Mouse (Mus musculus): ENCODE data around the gene Calr. TPM values are rescaled to one million over a fixed set of nuclear protein-coding genes. Genes with fewer than 3 reads are reported as not detected.

Calr gene
- total and polyA plus RNA-seq, 3 experiments: 567 to 1,110 TPM; not detected in 1

- TF ChIP-seq MEF2A (IDR thresholded peaks at IDR 0.05; ENCODE audit: extremely low read depth, insufficient replicate concordance, low read depth, low read length, poor library complexity, severe bottlenecking): no peak
- peak; percentile 75 for TF ChIP-seq MXI1 (IDR thresholded peaks at IDR 0.05; ENCODE audit: low read depth, low read length)
- TF ChIP-seq CHD2 (IDR thresholded peaks at IDR 0.05; ENCODE audit: low read length): no peak
- no peak for TF ChIP-seq MAX (IDR thresholded peaks at IDR 0.05; ENCODE audit: low read length)
- TF ChIP-seq HCFC1 (IDR thresholded peaks at IDR 0.05; ENCODE audit: low read depth, low read length): peak; percentile 84
- no peak for TF ChIP-seq JUND (IDR thresholded peaks at IDR 0.05; ENCODE audit: low read depth, low read length)
- TF ChIP-seq USF2 (IDR thresholded peaks at IDR 0.05; ENCODE audit: borderline replicate concordance in 1 of 2, insufficient read depth in 1 of 2, low read depth in 1 of 2, low read length in 2 of 2): no peak
- TF ChIP-seq ELF1 (IDR thresholded peaks at IDR 0.05; ENCODE audit: low read depth, low read length): peak; percentile 91
- no peak for TF ChIP-seq MYB (IDR thresholded peaks at IDR 0.05; ENCODE audit: low read depth, low read length)
- no peak for TF ChIP-seq ZC3H11A (IDR thresholded peaks at IDR 0.05; ENCODE audit: low read depth, low read length)
- no peak for TF ChIP-seq GATA1 (IDR thresholded peaks at IDR 0.05; ENCODE audit: low read depth, low read length)
- 0 out of 2 replicates have a peak, but pooled peaks have one; percentile 10 for TF ChIP-seq ETS1 (IDR thresholded peaks at IDR 0.05; ENCODE audit: low read depth, low read length)
- no peak for TF ChIP-seq POLR2AphosphoS2 (IDR thresholded peaks at IDR 0.05; ENCODE audit: low read length)
- no peak for TF ChIP-seq BHLHE40 (IDR thresholded peaks at IDR 0.05; ENCODE audit: borderline replicate concordance, low read depth, low read length)
- TF ChIP-seq TAL1 (IDR thresholded peaks at IDR 0.05; ENCODE audit: low read length): no peak
- no peak for TF ChIP-seq RAD21 (IDR thresholded peaks at IDR 0.05; ENCODE audit: low read depth, low read length)
- no peak for TF ChIP-seq SMC3 (IDR thresholded peaks at IDR 0.05; ENCODE audit: low read depth, low read length)
- TF ChIP-seq NELFE (IDR thresholded peaks at IDR 0.05; ENCODE audit: low read depth, low read length): peak; percentile 71
Measured at GRCm38 (mm10) chr8:84893709-84894134, 47.0 kb upstream of the Calr start, which contains the start of gene Gcdh (continued).

DNA sequence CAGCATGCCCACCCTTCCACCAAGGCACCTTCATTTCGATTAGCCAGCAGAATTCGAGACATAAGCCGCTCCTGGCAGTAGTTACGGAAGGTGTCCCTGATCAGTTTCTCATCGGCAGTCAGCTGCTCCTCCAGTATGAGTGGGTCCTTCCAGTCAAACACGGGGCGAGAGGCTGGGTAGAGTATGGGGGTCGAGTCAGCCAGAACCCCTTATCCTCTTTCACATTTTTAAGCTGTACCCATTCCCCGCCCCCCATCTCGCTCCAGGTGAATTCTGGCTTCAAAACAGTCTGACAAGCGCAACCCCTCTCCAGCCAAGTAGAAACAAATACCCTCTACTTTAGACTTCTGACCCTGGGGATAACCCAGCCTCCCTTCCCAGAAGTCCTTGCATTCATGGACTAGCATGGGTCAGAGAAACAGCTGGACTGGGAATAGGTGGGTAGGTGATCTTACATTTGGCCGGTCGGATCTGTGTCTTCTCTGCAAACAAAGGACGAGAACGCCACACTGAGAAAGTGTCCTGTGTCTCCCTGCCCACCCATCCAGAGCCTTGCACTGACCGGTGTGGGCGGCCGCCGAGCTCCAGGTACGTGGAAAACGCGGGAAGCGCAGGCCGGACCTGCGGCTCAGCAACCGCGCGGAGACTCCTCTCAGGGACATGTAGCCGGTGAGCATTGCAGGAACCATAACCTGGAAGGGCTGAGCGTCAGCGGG is 46.4 kb upstream of the Calr start:
- TF ChIP-seq USF2 (IDR thresholded peaks at IDR 0.05; ENCODE audit: borderline replicate concordance in 1 of 2, insufficient read depth in 1 of 2, low read depth in 1 of 2, low read length in 2 of 2): no peak
- TF ChIP-seq MAZ (IDR thresholded peaks at IDR 0.05; ENCODE audit: low read depth, low read length): no peak
- TF ChIP-seq CHD1 (IDR thresholded peaks at IDR 0.05; ENCODE audit: low read depth, low read length): 0 out of 2 replicates have a peak, but pooled peaks have one; percentile 75
- 0 out of 2 replicates have a peak, but pooled peaks have one; percentile 30 for TF ChIP-seq GATA1 (IDR thresholded peaks at IDR 0.05; ENCODE audit: low read depth, low read length)
- no peak for TF ChIP-seq RAD21 (IDR thresholded peaks at IDR 0.05; ENCODE audit: low read depth, low read length)
- TF ChIP-seq ZMIZ1 (IDR thresholded peaks at IDR 0.05; ENCODE audit: low read depth, low read length): no peak
- TF ChIP-seq JUND (IDR thresholded peaks at IDR 0.05; ENCODE audit: low read depth, low read length): no peak
- peak; percentile 59 for TF ChIP-seq ETS1 (IDR thresholded peaks at IDR 0.05; ENCODE audit: low read depth, low read length)
- TF ChIP-seq MAX (IDR thresholded peaks at IDR 0.05; ENCODE audit: low read length): peak; percentile 41; the same call in 1 of the 2 replicates
- TF ChIP-seq MXI1 (IDR thresholded peaks at IDR 0.05; ENCODE audit: low read depth, low read length): peak; percentile 8; the same call in 1 of the 2 replicates
- 0 out of 2 replicates have a peak, but pooled peaks have one; percentile 2 for TF ChIP-seq NELFE (IDR thresholded peaks at IDR 0.05; ENCODE audit: low read depth, low read length)
- peaks cover 10 to 31% of the 10 kb centered on the region in 2 experiments for H3K4me1 ChIP-seq (ENCODE audit: control insufficient read depth in 1 of 2, insufficient read depth in 2 of 2, low read length in 2 of 2)
- peak overlapping the region; percentile 72 for H3K9ac ChIP-seq (ENCODE audit: control insufficient read depth, low read depth, low read length, poor library complexity, severe bottlenecking)
- no peaks in the 10 kb centered on the region for H3K27me3 ChIP-seq (ENCODE audit: control insufficient read depth in 1 of 2, insufficient read depth in 2 of 2, low read length in 2 of 2)
- no peaks in the 10 kb centered on the region for H3K9me3 ChIP-seq (replicated peaks; ENCODE audit: insufficient read depth, low read length)
- peak overlapping the region; percentile 18; the same call in 1 of the 2 replicates for H3K27ac ChIP-seq (ENCODE audit: control insufficient read depth, low read depth, low read length)
- peak; percentile 35 for DNase-seq (ENCODE audit: low read depth, low spot score)
- H3K36me3 ChIP-seq (ENCODE audit: control insufficient read depth in 1 of 2, insufficient read depth in 2 of 2, low read length in 2 of 2): peaks cover under 1 to 18% of the 10 kb centered on the region in 2 experiments
- H3K4me3 ChIP-seq (ENCODE audit: control insufficient read depth in 1 of 2, insufficient read depth in 1 of 2, low read depth in 2 of 2, low read length in 2 of 2): peak overlapping the region; percentile 55 to 76
- H3K79me2 ChIP-seq (ENCODE audit: control insufficient read depth, insufficient read depth, low read length, poor library complexity): peaks cover 4% of the 10 kb centered on the region; the same call in 1 of the 2 replicates
